Mouse (Mus musculus): ENCODE measurements at regions not wholly inside any gene's neighbourhood (a gene's known extent, or its start where the extent isn't known, plus 50 kb on each side); places are given as distances from the start of the nearest gene placed in this dataset.
A peak's percentile ranks its signal among the peaks of the same experiment; 100 is the strongest.

DNA sequence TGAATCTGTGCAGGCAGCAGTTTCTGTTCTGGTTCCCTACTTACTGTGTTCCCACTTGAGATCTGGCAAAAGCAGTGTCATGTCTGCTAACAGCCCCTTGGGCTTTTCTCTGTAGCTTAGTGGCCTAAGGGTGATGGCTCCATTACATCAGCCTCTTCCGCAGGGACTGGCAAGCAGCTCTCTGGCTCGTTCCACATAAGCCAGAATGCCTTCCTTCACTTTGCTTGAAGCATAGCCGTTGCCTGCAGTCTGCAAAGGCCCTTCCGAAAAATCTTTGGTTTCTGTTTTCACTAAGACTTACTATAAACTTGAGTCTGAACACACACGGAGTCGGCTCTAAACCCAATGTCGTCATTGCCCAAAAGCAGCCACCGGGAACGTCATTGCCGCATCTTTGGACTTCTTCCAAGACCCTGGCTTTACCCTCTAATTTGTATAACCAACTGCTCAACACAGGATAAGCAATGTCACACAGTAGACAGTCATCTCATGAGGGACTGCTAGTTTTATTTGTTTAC is 74.8 kb upstream of the Mycbp2 start:
- no peaks in the 10 kb centered on the region for H3K4me1 ChIP-seq (ENCODE audit: control insufficient read depth, insufficient read depth, low read length)
- TF ChIP-seq CTCF (IDR thresholded peaks at IDR 0.05; ENCODE audit: borderline replicate concordance, insufficient read depth, low read length) (no peak), POLR2A (IDR thresholded peaks at IDR 0.05; ENCODE audit: low read depth, low read length) (no peak)
- H3K27ac ChIP-seq (ENCODE audit: insufficient read depth, low read length) = 0 out of 2 replicates have a peak overlapping the region, but pooled peaks have one; percentile 5
- H3K4me3 ChIP-seq (ENCODE audit: insufficient read depth, low read length) = no peak overlapping the region

- Histone ChIP-seq H3K27ac (ENCODE audit: insufficient read depth, low read length) (no peak overlapping the region), H3K4me1 (ENCODE audit: control insufficient read depth, insufficient read depth, low read length) (no peaks in the 10 kb centered on the region), H3K4me3 (ENCODE audit: insufficient read depth, low read length) (no peak overlapping the region)
- TF ChIP-seq POLR2A (IDR thresholded peaks at IDR 0.05; ENCODE audit: low read depth, low read length) = no peak
- TF ChIP-seq CTCF (IDR thresholded peaks at IDR 0.05; ENCODE audit: borderline replicate concordance, insufficient read depth, low read length) = no peak
Observed at GRCm38 (mm10) chr14:103417110-103418061, 70.8 kb upstream of the Mycbp2 start.

GRCm38 (mm10) chr14:103404611-103405010 is 58.0 kb upstream of the Mycbp2 start:
- H3K4me3 ChIP-seq (ENCODE audit: insufficient read depth, low read length) = no peak overlapping the region
- TF ChIP-seq CTCF (IDR thresholded peaks at IDR 0.05; ENCODE audit: borderline replicate concordance, insufficient read depth, low read length) = no peak
- no peak for TF ChIP-seq POLR2A (IDR thresholded peaks at IDR 0.05; ENCODE audit: low read depth, low read length)
- no peak overlapping the region for H3K27ac ChIP-seq (ENCODE audit: insufficient read depth, low read length)
- H3K4me1 ChIP-seq (ENCODE audit: control insufficient read depth, insufficient read depth, low read length) = no peaks in the 10 kb centered on the region

DNA sequence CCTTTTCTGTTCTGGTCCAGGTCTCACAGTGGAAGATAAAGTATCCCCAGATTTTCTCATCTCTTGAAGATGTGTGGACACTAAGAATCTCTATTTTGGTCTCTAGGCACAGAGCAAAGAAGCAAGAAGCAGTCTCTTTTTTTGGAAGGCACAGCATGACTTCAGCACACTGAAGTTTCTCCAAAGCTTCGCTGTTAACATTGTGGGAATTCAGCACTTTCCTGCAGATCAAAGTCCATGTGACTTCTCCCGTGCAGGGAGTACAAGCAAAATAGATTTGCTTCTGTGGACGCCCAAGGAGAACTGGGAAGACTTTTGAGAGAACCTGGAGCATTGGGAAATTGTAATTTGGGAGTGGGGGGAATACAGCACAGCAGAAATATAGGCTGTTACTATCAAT is 56.4 kb upstream of the Mycbp2 start:
- Histone ChIP-seq H3K27ac (ENCODE audit: insufficient read depth, low read length) (no peak overlapping the region), H3K4me1 (ENCODE audit: control insufficient read depth, insufficient read depth, low read length) (no peaks in the 10 kb centered on the region), H3K4me3 (ENCODE audit: insufficient read depth, low read length) (no peak overlapping the region)
- TF ChIP-seq CTCF (IDR thresholded peaks at IDR 0.05; ENCODE audit: borderline replicate concordance, insufficient read depth, low read length) = no peak
- TF ChIP-seq POLR2A (IDR thresholded peaks at IDR 0.05; ENCODE audit: low read depth, low read length) = no peak

DNA sequence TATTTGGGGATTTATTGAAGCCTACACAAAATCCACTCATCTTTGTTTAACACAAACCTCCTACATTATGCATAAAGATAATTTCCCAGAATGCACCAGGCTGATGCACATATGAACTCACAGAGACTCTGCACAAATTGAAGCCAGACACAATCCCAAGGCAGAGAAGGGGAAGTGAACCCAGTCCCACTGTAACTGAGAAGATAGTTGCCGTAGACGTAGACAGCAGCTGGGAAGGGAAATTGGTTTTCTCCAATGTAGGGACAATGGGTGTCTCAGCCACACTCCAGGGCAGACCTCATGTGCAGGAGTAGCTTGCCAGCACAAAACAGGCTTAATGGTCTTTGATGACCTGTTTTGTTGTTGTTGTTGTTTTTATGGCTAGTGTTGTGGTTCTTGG is 55.4 kb upstream of the Mycbp2 start:
- H3K27ac ChIP-seq (ENCODE audit: insufficient read depth, low read length) = no peak overlapping the region
- no peak for TF ChIP-seq POLR2A (IDR thresholded peaks at IDR 0.05; ENCODE audit: low read depth, low read length)
- H3K4me1 ChIP-seq (ENCODE audit: control insufficient read depth, insufficient read depth, low read length) = no peaks in the 10 kb centered on the region
- no peak overlapping the region for H3K4me3 ChIP-seq (ENCODE audit: insufficient read depth, low read length)

DNA sequence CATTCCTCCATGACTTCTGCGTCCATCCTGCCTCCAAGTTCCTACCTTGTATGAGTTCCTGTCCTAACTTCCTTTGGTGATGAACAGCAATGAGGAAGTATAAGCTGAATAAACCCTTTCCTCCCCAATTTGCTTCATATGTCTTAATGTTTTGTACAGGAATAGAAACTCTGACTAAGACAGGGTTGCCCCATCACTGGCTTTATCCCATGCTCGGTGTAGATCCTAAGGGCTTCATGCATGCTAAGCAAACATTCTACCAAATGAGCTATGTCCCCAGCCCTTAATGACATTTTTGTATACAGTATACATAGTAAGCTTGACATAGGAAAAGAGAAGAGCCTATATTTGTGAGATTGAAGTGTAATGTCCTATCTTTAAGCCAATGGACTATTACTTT is 54.7 kb upstream of the Mycbp2 start:
- H3K4me1 ChIP-seq (ENCODE audit: control insufficient read depth, insufficient read depth, low read length) = no peaks in the 10 kb centered on the region
- no peak for TF ChIP-seq POLR2A (IDR thresholded peaks at IDR 0.05; ENCODE audit: low read depth, low read length)
- TF ChIP-seq CTCF (IDR thresholded peaks at IDR 0.05; ENCODE audit: borderline replicate concordance, insufficient read depth, low read length) = no peak
- no peak overlapping the region for H3K27ac ChIP-seq (ENCODE audit: insufficient read depth, low read length)
- H3K4me3 ChIP-seq (ENCODE audit: insufficient read depth, low read length) = no peak overlapping the region

DNA sequence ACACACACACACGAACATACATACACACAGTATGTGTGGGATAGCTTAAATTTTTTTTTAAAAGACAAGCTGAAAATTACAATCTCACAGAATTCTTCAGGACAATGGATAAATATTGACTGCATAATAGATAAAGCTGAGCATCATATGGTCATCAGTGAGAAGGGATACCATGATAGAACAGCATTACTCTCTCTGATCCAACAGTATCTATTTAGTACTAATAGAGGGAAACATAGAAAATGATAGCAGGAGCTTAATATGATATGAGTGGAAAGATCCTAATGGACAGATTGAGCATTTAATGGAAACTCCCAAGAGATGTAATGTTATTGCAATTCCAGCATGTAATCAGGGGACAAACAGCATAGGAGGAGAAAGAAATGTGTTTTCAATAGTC is 51.8 kb upstream of the Mycbp2 start:
- Histone ChIP-seq H3K4me3 (ENCODE audit: insufficient read depth, low read length) (no peak overlapping the region), H3K27ac (ENCODE audit: insufficient read depth, low read length) (no peak overlapping the region), H3K4me1 (ENCODE audit: control insufficient read depth, insufficient read depth, low read length) (no peaks in the 10 kb centered on the region)
- TF ChIP-seq CTCF (IDR thresholded peaks at IDR 0.05; ENCODE audit: borderline replicate concordance, insufficient read depth, low read length) (no peak), POLR2A (IDR thresholded peaks at IDR 0.05; ENCODE audit: low read depth, low read length) (no peak)
